Mouse (Mus musculus): ENCODE results near the gene Nxph3. TPM values are rescaled to one million over a fixed set of nuclear protein-coding genes. Genes with fewer than 3 reads are reported as not detected.

Gene Nxph3
- polyA plus RNA-seq (2014; fragmentation: Nextera tagmentation; extraction: Ambion mirVana) = 0.51 and 0.59 TPM in 2 replicates

- H3K9ac ChIP-seq (ENCODE audit: low read depth, low read length) = peak within 1 kb of the TSS; percentile 56
- ATAC-seq (ENCODE audit: low FRiP score, low TSS enrichment) = peak; percentile 46
- peak within 1 kb of the TSS; percentile 97 for H3K4me2 ChIP-seq (replicated peaks; ENCODE audit: low read depth, low read length)
- no peaks in the 10 kb centered on the region for H3K36me3 ChIP-seq (ENCODE audit: control insufficient read depth, insufficient read depth, low read length)
- H3K4me1 ChIP-seq (ENCODE audit: control insufficient read depth, insufficient read depth, low read length) = peaks cover 21% of the 10 kb centered on the region
- H3K27ac ChIP-seq (ENCODE audit: low read depth, low read length) = no peak within 1 kb of the TSS
- H3K27me3 ChIP-seq (ENCODE audit: control insufficient read depth, insufficient read depth, low read length) = peaks cover 36% of the 10 kb centered on the region
- H3K9me3 ChIP-seq (ENCODE audit: control insufficient read depth, low read length) = no peaks in the 10 kb centered on the region
- WGBS = under 1% methylated on average over 60 of the region's 66 CpGs
- H3K4me3 ChIP-seq (ENCODE audit: low read length) = peak within 1 kb of the TSS; percentile 57
Observed at GRCm38 (mm10) chr11:95514298-95514861, at the start of gene Nxph3. Nxph3 (minus strand) TSS chr11:95514570.

- Histone ChIP-seq H3K36me3 (ENCODE audit: control insufficient read depth, insufficient read depth, low read length) (no peaks in the 10 kb centered on the region), H3K4me3 (ENCODE audit: low read length) (no peak overlapping the region), H3K27me3 (ENCODE audit: control insufficient read depth, insufficient read depth, low read length) (no peaks in the 10 kb centered on the region), H3K4me2 (replicated peaks; ENCODE audit: low read depth, low read length) (no peak overlapping the region), H3K4me1 (ENCODE audit: control insufficient read depth, insufficient read depth, low read length) (peaks cover 22% of the 10 kb centered on the region), H3K9me3 (ENCODE audit: control insufficient read depth, low read length) (peaks cover 4% of the 10 kb centered on the region; the same call in 1 of the 2 replicates), H3K9ac (ENCODE audit: low read depth, low read length) (no peak overlapping the region), H3K27ac (ENCODE audit: low read depth, low read length) (no peak overlapping the region)
- ATAC-seq (ENCODE audit: low FRiP score, low TSS enrichment) = no peak
- WGBS = 95% methylated on average over 5 of the region's 5 CpGs
Observed at GRCm38 (mm10) chr11:95563849-95564248, 49.5 kb upstream of the Nxph3 start.

DNA sequence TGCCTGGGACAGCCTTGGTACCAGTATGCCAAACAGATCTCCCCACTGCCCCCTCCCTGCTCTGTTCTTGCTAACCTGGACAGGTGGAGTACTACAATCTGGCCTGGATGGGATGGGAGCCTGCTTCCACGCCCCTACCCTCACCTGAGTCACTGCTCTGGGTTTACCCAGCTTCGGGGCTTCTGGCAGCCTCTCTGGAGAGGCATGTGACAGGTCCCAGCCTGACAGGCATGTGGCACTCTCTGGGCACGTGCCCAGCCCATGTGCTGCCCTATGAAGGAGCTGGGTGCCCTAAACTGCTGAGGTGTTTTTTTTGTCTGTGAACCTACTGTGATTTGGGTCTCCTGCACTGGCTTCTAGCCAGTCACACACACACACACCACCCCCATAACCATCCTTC is 46.4 kb upstream of the Nxph3 start:
- Histone ChIP-seq H3K4me1 (ENCODE audit: control insufficient read depth, insufficient read depth, low read length) (no peaks in the 10 kb centered on the region; the same call in 1 of the 2 replicates), H3K27ac (ENCODE audit: low read depth, low read length) (no peak overlapping the region), H3K4me3 (ENCODE audit: low read length) (no peak overlapping the region), H3K9ac (ENCODE audit: low read depth, low read length) (no peak overlapping the region), H3K4me2 (replicated peaks; ENCODE audit: low read depth, low read length) (no peak overlapping the region), H3K27me3 (ENCODE audit: control insufficient read depth, insufficient read depth, low read length) (no peaks in the 10 kb centered on the region), H3K36me3 (ENCODE audit: control insufficient read depth, insufficient read depth, low read length) (no peaks in the 10 kb centered on the region), H3K9me3 (ENCODE audit: control insufficient read depth, low read length) (peaks cover 4% of the 10 kb centered on the region; the same call in 1 of the 2 replicates)
- 79% methylated on average over 3 of the region's 3 CpGs for WGBS
- ATAC-seq (ENCODE audit: low FRiP score, low TSS enrichment) = no peak

- Histone ChIP-seq H3K4me3 (ENCODE audit: low read length) (no peak overlapping the region), H3K36me3 (ENCODE audit: control insufficient read depth, insufficient read depth, low read length) (no peaks in the 10 kb centered on the region), H3K4me1 (ENCODE audit: control insufficient read depth, insufficient read depth, low read length) (peaks cover 5% of the 10 kb centered on the region; the same call in 1 of the 2 replicates), H3K9ac (ENCODE audit: low read depth, low read length) (no peak overlapping the region), H3K27me3 (ENCODE audit: control insufficient read depth, insufficient read depth, low read length) (no peaks in the 10 kb centered on the region), H3K27ac (ENCODE audit: low read depth, low read length) (no peak overlapping the region), H3K9me3 (ENCODE audit: control insufficient read depth, low read length) (peaks cover 4% of the 10 kb centered on the region; the same call in 1 of the 2 replicates), H3K4me2 (replicated peaks; ENCODE audit: low read depth, low read length) (no peak overlapping the region)
- 58% methylated on average over 2 of the region's 2 CpGs for WGBS
- ATAC-seq (ENCODE audit: low FRiP score, low TSS enrichment) = no peak
Observed at GRCm38 (mm10) chr11:95559761-95560160, 45.4 kb upstream of the Nxph3 start.

GRCm38 (mm10) chr11:95557719-95558118 is 43.3 kb upstream of the Nxph3 start:
- no peaks in the 10 kb centered on the region for H3K27me3 ChIP-seq (ENCODE audit: control insufficient read depth, insufficient read depth, low read length)
- ATAC-seq (ENCODE audit: low FRiP score, low TSS enrichment) = no peak
- no peak overlapping the region for H3K27ac ChIP-seq (ENCODE audit: low read depth, low read length)
- H3K4me2 ChIP-seq (replicated peaks; ENCODE audit: low read depth, low read length) = no peak overlapping the region
- H3K9me3 ChIP-seq (ENCODE audit: control insufficient read depth, low read length) = no peaks in the 10 kb centered on the region
- peaks cover 5% of the 10 kb centered on the region; the same call in 1 of the 2 replicates for H3K4me1 ChIP-seq (ENCODE audit: control insufficient read depth, insufficient read depth, low read length)
- H3K4me3 ChIP-seq (ENCODE audit: low read length) = no peak overlapping the region
- H3K9ac ChIP-seq (ENCODE audit: low read depth, low read length) = no peak overlapping the region
- 59% methylated on average over 6 of the region's 6 CpGs for WGBS
- no peaks in the 10 kb centered on the region for H3K36me3 ChIP-seq (ENCODE audit: control insufficient read depth, insufficient read depth, low read length)

DNA sequence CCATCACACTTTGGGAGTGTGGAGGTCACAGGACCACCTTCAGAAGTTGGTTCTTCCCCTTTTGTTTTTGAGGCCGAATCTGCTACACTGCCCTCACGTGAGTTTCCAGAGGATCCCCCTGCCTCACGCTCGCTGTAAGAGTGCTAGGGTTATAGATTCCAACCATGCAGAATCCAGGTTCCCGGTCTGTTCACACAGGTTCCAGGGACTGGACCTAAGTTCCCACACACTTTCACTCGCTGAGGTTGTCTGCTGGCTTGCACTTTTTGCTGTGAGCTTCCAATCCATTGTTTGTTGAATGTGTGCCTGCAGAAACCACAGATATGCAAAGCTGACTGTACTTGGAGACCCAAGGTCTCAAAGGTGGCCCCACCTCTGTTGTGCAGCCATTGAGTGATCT is 42.7 kb upstream of the Nxph3 start:
- no peak overlapping the region for H3K27ac ChIP-seq (ENCODE audit: low read depth, low read length)
- ATAC-seq (ENCODE audit: low FRiP score, low TSS enrichment) = no peak

DNA sequence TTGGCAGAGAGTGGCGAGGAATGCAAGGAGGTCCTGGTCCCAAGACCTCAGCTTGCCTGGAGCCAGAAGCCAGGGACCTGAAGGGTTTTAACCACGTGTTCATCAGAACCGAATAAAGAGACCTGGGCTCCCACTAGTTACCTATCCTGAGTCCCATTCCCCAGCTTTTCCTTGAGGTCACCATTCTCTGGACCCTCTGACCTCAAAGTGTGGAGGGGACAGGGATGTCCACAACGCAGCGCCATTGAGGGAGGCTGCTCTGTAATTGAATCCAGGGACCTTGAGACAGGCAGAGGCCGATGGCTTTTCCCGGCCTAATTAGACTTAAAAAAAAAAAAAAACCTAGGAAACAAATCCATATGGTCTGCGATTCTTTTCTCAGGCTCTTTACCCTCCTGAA is 40.9 kb upstream of the Nxph3 start:
- H3K9ac ChIP-seq (ENCODE audit: low read depth, low read length) = no peak overlapping the region
- H3K27ac ChIP-seq (ENCODE audit: low read depth, low read length) = no peak overlapping the region
- no peak overlapping the region for H3K4me3 ChIP-seq (ENCODE audit: low read length)
- no peaks in the 10 kb centered on the region for H3K36me3 ChIP-seq (ENCODE audit: control insufficient read depth, insufficient read depth, low read length)
- no peak overlapping the region for H3K4me2 ChIP-seq (replicated peaks; ENCODE audit: low read depth, low read length)
- H3K27me3 ChIP-seq (ENCODE audit: control insufficient read depth, insufficient read depth, low read length) = no peaks in the 10 kb centered on the region
- H3K9me3 ChIP-seq (ENCODE audit: control insufficient read depth, low read length) = no peaks in the 10 kb centered on the region
- H3K4me1 ChIP-seq (ENCODE audit: control insufficient read depth, insufficient read depth, low read length) = peaks cover 5% of the 10 kb centered on the region; the same call in 1 of the 2 replicates
- WGBS = 16% methylated on average over 8 of the region's 8 CpGs
- ATAC-seq (ENCODE audit: low FRiP score, low TSS enrichment) = no peak

More for the DNA sequence above, 42.7 kb upstream of the Nxph3 start:
- 81% methylated on average over 6 of the region's 6 CpGs for WGBS
- H3K9ac ChIP-seq (ENCODE audit: low read depth, low read length) = no peak overlapping the region
- no peak overlapping the region for H3K4me2 ChIP-seq (replicated peaks; ENCODE audit: low read depth, low read length)
- H3K4me1 ChIP-seq (ENCODE audit: control insufficient read depth, insufficient read depth, low read length) = peaks cover 5% of the 10 kb centered on the region; the same call in 1 of the 2 replicates
- no peak overlapping the region for H3K4me3 ChIP-seq (ENCODE audit: low read length)
- no peaks in the 10 kb centered on the region for H3K36me3 ChIP-seq (ENCODE audit: control insufficient read depth, insufficient read depth, low read length)
- no peaks in the 10 kb centered on the region for H3K27me3 ChIP-seq (ENCODE audit: control insufficient read depth, insufficient read depth, low read length)
- H3K9me3 ChIP-seq (ENCODE audit: control insufficient read depth, low read length) = no peaks in the 10 kb centered on the region

DNA sequence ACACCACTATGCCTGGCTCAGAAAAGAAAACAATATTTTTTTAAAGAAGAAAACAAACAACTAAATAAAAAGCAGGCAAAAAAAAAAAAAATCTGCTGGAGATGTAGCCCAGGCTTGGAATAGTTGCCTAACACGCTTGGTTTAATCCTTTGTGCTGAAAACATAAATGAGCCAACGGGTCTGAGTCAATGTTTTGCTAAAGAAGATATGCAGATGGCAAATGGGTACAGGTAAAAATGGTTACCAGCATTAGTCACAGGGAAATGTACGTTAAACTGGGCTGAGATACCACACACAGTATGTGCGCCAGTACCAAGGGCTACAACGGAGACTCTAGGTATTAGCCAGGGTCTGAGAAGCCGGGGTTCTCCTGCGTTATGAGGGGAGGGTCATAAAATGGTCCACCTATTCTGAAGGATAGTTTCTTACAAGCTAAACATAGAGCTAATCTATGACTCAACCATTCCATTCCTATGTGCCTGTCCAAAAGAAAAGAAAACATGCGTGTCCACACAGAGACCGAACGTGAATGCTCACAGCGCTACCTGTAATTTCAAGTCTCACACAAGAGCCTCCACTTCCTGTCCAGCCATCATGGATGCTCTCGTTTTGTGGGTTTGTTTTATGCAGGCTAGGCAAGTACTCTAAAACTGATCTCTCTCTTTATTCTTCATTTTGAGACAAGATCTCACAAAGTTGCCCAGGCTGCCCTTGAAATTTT is 36.1 kb upstream of the Nxph3 start:
- Histone ChIP-seq H3K36me3 (ENCODE audit: control insufficient read depth, insufficient read depth, low read length) (no peaks in the 10 kb centered on the region), H3K27me3 (ENCODE audit: control insufficient read depth, insufficient read depth, low read length) (no peaks in the 10 kb centered on the region), H3K9ac (ENCODE audit: low read depth, low read length) (no peak overlapping the region), H3K4me1 (ENCODE audit: control insufficient read depth, insufficient read depth, low read length) (peaks cover 5% of the 10 kb centered on the region; the same call in 1 of the 2 replicates), H3K27ac (ENCODE audit: low read depth, low read length) (no peak overlapping the region), H3K9me3 (ENCODE audit: control insufficient read depth, low read length) (no peaks in the 10 kb centered on the region), H3K4me2 (replicated peaks; ENCODE audit: low read depth, low read length) (no peak overlapping the region), H3K4me3 (ENCODE audit: low read length) (no peak overlapping the region)
- 85% methylated on average over 12 of the region's 12 CpGs for WGBS
- no peak for ATAC-seq (ENCODE audit: low FRiP score, low TSS enrichment)

All from kidney, embryonic 14.5 days (tissue).